Mouse (Mus musculus) spleen, adult 18-20 months (tissue): ENCODE results near the gene Ptger2.
"Not testable (repeated sequence)": the region's sequence is repeated elsewhere in the genome, so short reads cannot be mapped to it uniquely, and the experiment has no call there.

ENCODE experiments used
- DNase-seq, 2 experiments: peaks; one replicate each; pipeline ENCODE4 v3.0.0; 2022; ENCODE audit warnings: mixed read lengths in 2 of 2

The Ptger2 gene

DNA sequence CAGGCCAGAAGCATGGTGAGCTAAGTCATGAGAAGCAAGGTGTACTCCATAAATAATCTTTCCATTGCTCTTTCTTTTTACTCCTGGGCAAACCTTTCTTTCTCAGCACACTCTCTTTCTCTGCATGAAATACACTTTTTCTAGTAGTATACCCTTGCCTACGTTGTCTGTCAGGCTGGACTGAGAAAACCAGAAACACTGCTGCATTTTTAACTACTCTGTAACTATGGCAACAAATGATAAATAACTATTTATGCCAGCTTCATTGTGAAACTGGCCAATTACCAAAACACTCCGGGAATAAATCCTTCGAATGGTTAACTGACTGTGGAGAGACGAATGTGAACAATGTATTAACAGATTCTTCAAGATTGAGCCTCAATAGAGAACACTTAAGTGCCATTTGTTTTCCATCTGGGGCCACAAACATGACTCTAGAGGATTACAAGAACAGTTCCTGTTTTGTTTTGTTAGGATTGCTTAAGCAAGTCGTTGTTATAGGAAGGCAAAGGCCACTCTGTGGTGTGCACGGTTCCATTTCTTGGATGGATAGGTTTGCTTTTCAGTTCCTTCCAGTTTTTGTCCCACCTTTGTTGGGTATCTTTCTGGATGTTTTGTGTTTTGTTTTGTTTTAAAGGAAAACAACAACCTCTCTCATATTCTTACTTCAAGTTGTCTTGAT, at the start of gene Ptger2:
Ptger2 (plus strand) TSS at position 522 of the 682 bp plus-strand sequence.
- DNase-seq, result not testable (repeated sequence)

DNA sequence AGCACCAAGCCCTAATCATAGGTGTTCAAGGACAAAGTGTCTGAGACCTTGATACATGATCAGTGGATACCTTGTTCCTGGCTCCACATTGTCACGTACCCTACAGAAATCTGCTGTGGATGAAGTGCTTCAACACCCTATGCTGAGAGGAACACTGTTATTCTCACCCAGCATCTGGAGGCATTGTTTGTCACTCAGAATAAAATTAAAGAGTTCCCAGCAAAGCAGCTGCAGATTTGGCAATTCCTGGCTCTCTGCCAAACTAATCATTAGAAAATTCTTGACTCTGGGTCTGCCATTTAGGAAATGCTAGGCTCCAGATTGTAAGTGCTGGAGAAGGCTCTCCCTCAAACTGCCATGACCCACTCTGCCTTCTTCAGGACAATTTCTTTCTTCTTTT, 27.2 kb upstream of the Ptger2 start:
- DNase-seq, result no peak

DNA sequence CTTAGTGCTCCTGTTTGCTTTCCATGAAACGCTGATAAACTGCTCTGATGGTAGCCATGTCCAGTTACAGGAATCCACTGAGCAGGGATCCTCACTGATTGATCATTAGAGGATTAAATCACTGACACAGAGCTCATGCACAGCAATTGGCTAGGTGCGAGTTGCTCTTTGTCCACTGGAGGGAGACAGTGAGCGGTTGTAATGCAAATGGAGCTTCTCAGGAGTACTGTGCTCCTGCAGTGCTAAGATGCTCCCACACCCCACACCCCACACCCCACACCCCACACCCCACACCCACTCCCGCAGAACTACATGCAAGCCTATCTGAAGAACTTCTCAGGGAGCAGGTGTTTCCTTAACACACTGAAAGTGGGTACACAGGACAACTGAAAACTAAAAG, 10.7 kb upstream of the Ptger2 start:
- peak; percentile 48 to 68 for DNase-seq

DNA sequence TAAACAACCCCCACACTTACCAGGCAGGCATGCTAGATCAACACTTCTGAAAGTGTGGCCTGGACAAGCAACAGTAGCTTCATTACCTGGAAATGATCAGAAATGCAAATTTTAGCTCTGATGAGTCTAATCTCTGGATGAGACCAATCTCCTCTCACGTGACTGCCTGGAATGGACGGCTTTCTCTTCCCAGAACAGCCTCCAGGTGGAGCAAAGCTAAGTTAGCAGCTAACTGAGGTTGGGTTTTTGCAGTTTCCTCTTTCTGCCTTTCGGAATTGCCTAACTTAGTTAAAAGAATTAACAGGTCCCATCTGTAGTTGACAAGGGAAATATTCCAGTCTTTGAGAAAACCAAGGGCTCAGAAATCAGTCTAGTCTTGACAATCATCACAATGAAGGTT, 8.1 kb upstream of the Ptger2 start:
- DNase-seq, result no peak

DNA sequence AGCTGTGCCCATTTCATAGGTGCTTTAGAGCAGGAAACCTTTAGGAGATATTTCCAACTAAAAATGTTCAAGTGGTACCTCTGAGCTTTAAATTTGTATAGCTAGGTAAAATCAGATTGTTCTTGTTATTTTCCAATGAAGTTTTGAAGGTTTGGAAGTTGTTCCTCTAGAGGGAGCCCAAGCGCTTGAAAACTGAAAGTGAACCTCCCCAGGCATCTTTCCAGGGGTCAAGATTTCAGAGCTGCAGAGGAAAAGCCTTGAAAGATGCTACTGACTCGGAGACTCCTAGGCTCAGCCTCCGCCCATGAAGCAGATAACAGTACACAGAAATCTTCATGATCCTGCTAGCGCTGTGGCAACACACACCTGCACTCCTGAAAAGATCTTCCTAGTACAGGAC, 6.5 kb upstream of the Ptger2 start:
- DNase-seq, result peak in 1 of 2 experiments; percentile 31

DNA sequence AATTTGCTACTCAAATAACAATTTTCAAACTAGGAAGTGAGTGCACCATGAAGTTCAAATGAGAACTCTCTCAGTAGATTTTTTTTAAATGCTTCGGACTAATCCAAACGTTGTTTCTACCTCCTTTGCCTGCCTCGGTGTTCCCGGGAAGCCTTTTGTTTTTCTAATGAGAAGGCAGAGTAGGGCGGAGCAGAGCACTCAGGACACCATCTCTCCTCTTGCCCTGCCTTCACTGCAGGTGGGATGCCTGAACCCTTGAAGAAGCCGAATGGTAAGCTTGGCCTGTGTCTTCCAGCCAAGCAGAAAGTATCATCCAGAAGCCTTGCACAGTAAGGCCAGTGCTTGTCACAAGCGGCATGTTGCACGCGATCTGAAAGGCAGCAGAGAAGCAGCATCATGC, 3.9 kb upstream of the Ptger2 start:
- DNase-seq, result no peak

DNA sequence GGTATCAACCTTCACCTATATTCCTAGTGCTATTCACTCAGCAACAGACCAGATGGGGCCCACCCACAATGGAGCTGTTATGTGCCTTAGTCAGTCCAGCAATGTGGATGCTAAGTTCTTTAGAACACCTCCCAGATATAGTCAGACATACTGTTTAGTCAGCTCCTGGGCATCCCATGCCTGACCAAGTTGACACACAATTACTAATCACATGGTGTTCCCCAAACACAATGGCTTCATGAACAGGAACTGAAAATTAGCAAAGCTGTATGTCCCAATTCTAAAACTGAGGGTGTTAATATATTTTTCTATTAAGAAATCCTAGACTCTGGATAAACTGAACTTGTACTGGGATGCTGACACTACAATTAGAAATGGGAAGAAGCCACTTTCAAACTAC, 1.7 kb upstream of the Ptger2 start:
- no peak for DNase-seq

DNA sequence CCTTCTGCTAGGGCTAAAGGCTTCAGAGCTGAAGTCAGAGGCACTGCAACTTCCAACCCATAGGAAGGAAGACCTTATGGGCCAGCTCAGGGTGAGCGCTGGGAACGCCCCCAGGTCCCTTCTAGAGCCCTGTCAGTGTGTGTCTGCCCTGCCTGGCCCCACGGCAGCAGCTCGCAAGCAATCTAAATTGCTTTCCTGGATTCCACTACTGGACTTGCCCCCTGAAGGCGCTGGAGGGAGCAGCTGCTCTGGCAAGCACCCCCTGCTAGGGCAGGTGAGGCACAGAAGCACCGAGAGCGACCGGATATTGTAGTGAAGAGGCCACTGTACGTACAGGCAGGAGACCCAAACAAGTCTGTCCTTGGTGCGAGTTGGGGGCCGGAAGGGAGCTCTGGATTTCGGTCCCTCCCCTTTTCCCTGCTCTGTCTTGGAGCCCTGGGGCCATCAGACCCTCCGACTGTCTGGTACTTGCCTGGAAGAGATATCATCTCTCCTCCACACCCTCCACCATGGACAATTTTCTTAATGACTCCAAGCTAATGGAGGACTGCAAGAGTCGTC, 541 bp downstream of the Ptger2 start:
- peak; percentile 21 to 39 for DNase-seq

DNA sequence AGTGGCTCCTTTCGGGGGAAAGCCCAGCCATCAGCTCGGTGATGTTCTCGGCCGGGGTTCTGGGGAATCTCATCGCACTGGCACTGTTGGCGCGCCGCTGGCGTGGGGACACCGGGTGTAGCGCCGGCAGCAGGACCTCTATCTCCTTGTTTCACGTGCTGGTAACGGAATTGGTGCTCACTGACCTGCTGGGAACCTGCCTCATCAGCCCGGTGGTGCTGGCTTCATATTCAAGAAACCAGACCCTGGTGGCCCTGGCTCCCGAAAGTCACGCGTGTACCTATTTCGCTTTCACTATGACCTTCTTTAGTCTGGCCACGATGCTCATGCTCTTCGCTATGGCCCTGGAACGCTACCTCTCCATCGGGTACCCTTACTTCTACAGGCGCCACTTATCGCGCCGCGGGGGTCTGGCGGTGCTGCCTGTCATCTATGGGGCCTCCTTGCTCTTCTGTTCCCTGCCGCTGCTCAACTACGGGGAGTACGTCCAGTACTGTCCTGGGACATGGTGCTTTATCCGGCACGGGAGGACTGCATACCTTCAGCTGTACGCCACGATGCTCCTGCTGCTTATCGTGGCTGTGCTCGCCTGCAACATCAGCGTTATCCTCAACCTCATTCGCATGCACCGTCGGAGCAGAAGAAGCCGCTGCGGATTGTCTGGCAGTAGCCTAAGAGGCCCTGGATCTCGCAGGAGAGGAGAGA, 1.2 kb downstream of the Ptger2 start:
- peak in 1 of 2 experiments; percentile 35 for DNase-seq

DNA sequence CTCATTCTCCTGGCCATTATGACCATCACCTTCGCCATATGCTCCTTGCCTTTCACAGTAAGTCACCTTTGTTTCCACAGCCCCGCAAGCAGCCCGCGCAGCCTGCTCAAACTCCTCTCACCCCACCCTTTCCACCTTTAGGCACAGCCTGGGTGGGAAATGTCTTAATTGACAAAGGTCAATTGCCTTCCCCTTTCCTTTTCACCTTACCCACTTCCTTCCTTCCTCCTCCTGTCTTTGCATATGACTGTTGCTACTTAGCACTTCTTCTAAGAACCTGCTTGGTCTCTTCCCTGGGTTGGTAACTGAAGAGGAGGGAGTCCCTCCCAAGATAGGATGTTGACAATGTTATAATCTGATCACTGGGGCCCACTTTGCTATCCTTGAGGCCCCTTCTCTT, 1.8 kb downstream of the Ptger2 start:
- no peak for DNase-seq

DNA sequence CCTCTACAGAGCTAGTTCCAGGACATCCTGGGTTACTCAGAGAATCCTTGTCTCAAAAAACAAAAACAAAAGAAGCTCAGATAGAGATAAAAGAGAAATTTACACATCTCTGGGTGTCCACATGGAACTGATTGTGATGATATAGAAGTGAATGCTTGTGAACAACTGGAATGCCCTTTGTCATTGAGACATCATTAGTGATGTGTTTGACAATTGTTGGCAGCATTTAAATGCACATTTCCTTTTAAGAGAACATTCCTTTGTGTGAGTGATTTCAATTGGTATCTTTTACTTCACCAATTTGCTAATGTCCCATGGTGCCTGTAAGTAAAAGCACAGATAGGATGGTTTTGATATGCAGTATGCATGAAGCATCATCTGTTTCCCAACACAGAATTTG, 6.3 kb downstream of the Ptger2 start:
- DNase-seq, result no peak

DNA sequence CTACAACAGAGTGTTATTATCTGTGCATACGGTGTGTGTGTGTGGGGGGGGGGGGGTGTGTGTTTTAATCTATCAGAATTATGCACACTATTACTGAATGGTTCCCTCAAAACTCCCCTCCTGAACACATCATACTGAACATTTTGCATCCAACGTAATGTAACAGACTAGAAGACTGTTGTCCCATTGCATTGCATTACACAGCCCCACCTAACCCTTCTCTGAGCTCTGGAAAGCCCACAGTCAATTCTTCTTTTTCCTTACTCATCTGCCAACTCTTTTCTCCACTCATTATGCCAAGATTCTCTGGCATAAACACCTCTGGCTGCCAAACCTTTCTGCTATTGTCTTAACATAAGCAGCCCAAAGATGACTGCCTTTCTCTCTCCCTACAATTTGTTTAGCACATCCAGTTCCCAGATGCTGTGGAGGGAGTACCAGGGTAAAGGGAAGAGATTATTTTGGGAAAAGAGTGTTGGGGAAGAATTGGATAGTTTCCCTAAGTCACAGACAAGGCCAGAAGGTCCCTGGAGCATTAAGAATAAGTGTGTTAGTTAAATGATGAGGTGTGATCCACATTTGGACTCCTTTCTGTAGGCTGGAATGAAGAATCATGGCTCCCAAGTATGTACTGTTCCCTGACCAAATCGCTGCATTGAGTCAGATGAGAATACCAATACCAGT, 12.2 kb downstream of the Ptger2 start:
- DNase-seq, result no peak

DNA sequence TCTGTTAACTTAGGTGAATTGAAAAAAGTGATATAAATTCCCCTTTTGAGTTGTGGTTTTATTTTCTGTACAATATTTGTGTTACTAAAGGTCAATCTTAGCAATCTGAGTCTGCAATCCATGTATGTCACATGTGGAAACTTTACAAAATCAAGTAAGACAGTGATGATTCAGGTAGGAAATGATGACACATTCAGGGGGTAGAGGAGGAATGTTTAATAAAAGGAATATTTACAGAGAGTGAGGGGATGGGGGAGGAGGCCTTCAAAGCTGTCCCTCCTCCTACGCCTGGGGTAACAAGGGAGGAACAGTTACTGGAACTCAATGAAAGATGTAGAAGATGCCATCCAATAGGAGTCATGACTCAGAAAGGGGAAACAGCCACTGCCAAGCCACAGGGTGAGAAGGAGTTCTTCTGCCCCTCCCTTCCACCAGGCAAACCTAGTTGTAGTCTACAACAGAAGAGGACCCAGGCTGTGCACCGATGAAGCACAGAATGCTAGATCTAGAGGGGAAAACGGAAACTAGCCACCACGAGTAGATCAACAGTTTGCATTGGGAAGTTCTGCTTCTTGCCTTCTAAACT, 17.8 kb downstream of the Ptger2 start:
- DNase-seq, result no peak

DNA sequence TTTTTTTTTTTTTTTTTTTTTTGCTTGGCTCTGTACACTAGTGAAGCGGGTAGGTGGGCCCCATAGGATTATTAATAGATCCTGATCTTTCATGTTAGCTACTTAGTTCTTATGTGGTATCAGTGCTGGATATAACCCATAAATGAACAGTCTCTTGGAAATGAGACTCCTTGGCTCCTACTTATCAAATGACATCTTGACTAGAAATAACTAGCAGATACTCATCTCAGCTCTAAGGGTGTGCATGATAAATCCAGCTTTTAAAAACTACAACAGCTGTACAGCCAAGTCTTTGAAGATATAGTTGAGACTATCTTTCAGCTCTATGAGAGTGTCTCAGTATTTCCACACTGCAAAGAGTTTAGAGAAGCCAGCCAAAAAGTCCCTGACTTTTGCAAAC, 21.2 kb downstream of the Ptger2 start:
- no peak for DNase-seq

DNA sequence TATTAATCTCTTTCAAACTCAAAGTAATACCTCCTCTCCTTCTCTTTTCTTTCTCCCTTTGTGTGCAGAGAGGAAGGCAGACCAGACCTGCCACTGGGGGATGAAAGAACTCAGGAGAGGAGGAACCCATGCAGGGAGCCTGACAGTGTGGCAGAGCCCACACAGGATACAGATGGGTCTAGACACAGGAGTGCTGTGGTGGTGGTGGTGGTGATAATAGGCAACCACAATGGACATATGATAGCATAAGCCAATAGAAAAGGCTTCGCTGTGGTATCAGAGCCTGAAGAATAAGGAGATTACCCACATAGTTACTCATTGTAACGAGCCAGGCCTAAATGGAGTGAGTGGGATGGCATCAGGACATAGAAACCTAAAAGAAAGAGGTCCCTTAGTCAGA, 23.3 kb downstream of the Ptger2 start:
- DNase-seq, result no peak

DNA sequence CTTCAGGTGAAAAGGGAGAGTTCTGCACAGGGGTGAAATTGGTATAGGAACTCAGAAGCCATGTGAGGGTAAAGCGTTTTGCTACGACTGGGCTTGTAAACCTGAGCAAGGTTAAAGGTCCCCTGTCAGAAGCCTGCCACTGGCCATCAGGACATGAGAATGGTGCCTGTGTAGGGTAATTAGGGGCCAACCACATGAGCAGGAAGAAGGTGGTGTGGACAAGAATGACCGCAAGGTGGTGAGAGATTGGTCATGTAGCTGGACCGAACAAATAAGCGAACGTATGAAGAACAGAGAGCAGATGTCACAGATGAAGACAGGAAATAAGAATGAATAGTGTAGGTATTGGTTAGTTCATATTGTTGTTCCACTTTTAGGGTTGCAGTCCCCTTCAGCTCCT, 23.7 kb downstream of the Ptger2 start:
- DNase-seq, result no peak

DNA sequence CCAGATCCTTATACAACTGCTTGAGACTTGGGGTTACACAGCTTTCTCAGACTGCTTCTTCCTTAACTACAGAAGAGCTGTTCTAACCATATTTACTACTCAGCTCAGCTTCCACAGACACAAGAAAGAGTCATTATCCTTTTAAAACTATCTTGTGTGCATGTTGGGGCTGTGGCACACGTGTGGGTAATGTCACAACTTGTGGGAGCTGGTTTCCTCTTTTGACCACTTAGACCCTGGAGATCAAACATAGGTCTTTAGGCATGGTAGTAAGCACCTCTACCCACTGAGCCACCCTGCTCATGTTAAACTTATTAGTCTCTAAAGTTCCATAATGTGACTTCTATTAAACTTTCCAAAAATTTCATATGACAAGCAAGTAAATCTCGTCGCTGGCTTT, 33.6 kb downstream of the Ptger2 start:
- no peak for DNase-seq

DNA sequence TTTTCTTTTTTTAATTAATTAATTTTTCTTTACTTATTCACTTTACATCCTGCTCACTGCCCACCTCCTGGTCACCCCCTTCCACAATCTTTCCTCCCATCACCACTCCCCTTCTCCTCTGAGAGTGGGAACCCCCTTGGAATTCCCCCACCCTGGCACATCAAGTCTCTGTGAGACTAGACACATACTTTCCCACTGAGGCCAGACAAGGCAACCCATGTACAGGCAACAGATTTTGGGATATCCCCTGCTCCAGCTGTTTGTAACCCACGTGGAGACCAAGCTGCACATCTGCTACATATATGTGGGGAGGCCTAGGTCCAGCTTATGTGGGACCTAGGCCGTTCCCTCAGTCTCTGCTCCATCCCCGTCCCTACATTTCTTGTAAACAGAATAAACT, 46.3 kb downstream of the Ptger2 start:
- no peak for DNase-seq

DNA sequence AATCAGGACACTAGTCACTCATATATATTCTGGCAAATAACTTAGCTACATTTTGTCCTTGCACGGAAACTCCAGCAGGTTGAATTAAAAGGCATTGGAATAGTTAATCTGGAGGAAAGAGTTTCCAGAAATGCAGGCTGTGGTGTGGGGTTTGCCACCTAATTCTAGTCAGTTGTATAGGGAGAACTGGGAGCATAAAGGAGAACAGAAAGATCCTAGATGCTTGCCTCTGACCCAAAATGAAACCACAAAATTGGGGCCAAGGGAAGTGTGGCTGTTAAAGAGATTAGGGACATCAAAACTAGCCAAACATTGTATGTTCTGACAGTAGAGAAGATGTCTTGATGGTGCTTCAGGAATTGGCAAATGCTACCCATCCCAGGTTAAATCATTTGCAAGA, 48.6 kb downstream of the Ptger2 start:
- no peak for DNase-seq

DNA sequence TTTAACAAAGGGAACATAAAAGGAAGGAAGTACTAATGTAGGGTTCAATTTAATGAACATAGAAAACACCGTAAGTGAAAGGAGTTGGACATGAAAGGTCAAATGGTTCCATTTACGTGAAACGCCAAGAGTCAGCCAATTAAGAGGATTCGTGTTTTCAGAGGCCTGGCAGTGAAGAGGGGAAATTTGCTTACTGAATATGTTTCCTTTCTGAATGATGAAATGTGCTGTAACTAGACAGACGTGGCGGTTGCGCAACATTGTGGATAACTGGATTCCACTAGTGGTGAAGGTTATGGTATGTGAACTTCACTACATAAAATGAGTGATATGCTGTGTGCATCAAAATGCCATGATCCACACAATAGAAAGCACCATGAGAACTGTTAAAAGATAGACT, 50.1 kb downstream of the Ptger2 start:
- no peak for DNase-seq

DNA sequence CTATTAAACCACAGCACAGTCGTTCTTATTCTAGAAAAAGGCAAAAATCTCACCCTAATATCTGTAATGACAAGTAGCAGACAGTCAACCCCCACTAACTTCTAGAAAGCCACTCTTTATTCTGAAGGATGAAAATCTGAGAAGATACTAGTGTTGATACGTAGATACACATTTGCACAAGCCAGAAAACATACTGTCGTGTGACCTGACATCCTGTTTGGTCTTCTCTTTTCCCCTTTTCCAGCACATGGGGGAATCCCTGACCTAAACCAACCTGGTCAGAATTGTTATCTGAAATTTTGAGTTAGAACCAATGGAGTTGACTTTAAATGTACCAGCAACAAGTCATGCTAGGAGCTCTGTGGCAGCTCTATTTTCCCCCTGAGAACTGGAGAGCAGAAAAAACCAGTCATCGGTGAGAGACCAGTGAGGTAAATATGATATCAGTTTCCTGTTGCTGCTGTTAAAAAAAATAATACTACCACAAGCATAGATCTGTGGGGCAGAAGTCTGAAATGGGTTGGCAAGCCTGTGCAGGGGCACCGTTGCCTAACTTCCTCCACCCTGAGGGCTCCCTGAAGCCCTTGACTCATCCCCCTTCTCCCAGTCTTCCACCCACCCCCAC, 53.0 kb downstream of the Ptger2 start:
- no peak for DNase-seq

DNA sequence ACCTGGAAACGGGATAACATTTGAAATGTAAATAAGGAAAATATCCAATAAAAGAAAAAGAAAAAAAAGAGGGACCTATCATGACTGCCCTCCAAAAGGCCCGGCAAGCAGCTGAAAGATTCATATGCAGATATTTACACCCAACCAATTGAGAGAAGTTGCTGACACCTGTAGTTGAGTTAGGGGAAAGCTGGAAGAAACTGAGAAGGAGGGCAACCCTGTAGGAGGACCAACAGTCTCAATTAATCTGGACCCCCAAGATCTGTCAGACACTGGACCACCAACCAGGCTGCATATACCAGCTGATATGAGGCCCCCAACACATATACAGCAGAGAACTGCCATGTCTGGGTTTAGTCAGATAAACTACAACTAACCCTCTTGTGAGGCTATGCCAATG, 60.1 kb downstream of the Ptger2 start:
- DNase-seq, result no peak
